Mouse (Mus musculus): Measurements from ENCODE around the gene Spdye4c. TPM values are rescaled to one million over a fixed set of nuclear protein-coding genes. Genes with fewer than 3 reads are reported as not detected.

The Spdye4c gene
- polyA plus RNA-seq (2015; fragmentation: Nextera tagmentation; extraction: Ambion mirVana), result not detected in 2 replicates

DNA sequence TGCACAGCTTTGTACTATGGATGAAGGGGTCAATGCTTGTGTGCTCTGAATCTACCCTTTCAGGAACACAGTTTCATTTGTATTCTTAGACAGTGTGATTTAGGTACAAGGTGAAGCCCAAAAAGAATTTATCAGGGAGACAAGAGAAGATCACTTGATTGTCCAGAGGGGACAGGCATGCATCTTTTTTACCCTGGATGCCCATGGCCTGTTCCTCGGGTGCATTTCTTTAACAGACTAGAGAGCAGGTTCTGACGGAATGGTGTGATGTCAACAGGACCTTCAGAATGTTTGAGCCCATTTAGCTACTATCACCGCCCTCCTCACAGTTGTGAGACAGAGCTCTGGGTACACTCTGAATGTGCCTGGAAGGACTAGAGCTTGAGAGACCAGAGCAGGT lies at the start of gene Spdye4c:
Spdye4c (plus strand) TSS at position 301 of the 400 bp plus-strand sequence.
- Histone ChIP-seq H3K9me3 (no peaks in the 10 kb centered on the region), H3K27me3 (no peaks in the 10 kb centered on the region), H3K4me2 (replicated peaks) (no peak within 1 kb of the TSS), H3K27ac (no peak within 1 kb of the TSS), H3K4me1 (no peaks in the 10 kb centered on the region), H3K9ac (no peak within 1 kb of the TSS), H3K4me3 (no peak within 1 kb of the TSS), H3K36me3 (no peaks in the 10 kb centered on the region)
- WGBS, result 86% methylated on average over 3 of the region's 3 CpGs
- no peak for ATAC-seq (ENCODE audit: low FRiP score, low read depth)

DNA sequence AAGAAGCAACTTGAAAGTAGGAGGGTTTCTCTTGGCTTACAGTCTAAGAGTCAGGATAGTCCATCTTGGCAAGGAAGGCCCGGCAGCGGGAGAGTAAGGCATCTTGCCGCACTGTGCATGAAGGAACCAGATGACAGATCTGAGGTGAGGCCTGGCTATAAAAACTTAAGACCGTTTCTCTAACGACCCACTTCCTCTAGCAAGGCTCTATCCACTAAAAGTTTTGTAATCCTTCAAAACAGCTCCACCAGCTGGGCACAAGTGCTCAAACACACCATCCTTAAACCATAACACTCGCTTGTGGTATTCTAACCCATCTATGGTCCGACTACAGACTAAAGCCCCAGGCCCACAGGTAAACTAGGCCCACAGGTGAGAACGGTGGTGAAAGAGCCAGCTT lies 47.5 kb upstream of the Spdye4c start:
- H3K27ac ChIP-seq, result peak overlapping the region; percentile 48; the same call in 1 of the 2 replicates
- H3K27me3 ChIP-seq, result no peaks in the 10 kb centered on the region
- peaks cover 38% of the 10 kb centered on the region for H3K4me1 ChIP-seq
- 53% methylated on average over 8 of the region's 8 CpGs for WGBS
- no peak overlapping the region for H3K4me2 ChIP-seq (replicated peaks)
- H3K36me3 ChIP-seq, result no peaks in the 10 kb centered on the region
- H3K4me3 ChIP-seq, result no peak overlapping the region
- ATAC-seq (ENCODE audit: low FRiP score, low read depth), result no peak
- no peak overlapping the region for H3K9ac ChIP-seq
- H3K9me3 ChIP-seq, result no peaks in the 10 kb centered on the region

DNA sequence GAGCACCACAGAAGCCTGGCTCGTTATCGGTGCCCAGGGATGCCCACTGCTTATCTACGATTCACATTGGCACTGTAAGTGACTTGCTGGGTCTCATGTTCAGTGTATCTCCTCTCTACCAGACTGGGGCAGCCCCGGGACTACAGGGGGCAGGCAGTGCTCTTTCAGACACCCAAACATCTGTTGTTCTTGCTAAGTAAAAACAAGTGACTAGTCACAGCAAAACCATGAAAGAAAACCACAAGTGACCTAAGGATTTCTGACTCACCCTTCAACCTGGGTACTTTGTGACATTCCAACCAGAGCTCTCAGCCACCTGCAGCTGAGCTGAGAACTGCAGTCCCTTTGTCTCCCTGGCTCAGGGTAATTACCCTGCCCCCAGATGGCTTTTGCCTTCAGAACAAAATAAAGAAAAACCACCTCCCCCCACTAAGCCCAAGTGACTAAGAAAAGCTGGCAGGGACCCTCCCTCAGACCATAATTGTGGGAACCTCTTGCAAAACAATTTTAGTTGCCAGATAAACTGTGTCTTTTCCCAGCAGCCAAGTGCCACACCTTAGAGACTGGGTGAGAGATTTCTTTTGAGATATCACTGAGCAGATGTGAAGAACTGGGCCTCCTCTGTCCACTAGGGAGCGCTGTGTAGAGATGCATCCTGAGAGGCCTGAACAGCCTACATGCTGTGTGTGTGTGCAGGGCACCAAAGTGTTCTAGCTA lies 46.4 kb upstream of the Spdye4c start:
- Histone ChIP-seq H3K27ac (peak overlapping the region; percentile 48; the same call in 1 of the 2 replicates), H3K36me3 (no peaks in the 10 kb centered on the region), H3K4me2 (replicated peaks) (no peak overlapping the region), H3K9me3 (no peaks in the 10 kb centered on the region), H3K4me1 (peaks cover 42% of the 10 kb centered on the region), H3K27me3 (no peaks in the 10 kb centered on the region), H3K4me3 (no peak overlapping the region), H3K9ac (no peak overlapping the region)
- WGBS, result 49% methylated on average over 5 of the region's 5 CpGs
- no peak for ATAC-seq (ENCODE audit: low FRiP score, low read depth)

DNA sequence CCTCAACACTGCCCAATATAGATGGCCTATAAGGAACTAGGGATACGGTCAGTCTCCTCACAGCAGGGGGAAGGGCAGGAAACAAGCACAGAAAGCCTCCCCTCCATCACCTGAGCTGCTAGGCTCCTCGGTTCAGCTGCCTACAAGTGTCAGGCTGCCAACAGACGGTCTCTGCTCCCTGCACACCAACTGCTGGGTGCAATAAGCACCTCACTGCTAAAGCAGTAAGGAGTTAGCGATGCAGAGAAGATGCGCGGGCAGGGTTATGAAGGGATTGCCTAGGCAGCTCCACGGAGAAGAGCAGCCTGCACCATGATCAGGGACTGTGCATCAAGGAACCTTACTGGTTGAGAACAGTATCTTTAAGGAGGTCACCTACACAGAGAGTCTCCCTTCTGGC lies 45.6 kb upstream of the Spdye4c start:
- Histone ChIP-seq H3K4me2 (replicated peaks) (no peak overlapping the region), H3K36me3 (no peaks in the 10 kb centered on the region), H3K27me3 (no peaks in the 10 kb centered on the region), H3K9me3 (no peaks in the 10 kb centered on the region), H3K4me3 (no peak overlapping the region), H3K9ac (no peak overlapping the region), H3K27ac (no peak overlapping the region), H3K4me1 (peaks cover 51% of the 10 kb centered on the region)
- no peak for ATAC-seq (ENCODE audit: low FRiP score, low read depth)
- WGBS, result 70% methylated on average over 7 of the region's 7 CpGs

DNA sequence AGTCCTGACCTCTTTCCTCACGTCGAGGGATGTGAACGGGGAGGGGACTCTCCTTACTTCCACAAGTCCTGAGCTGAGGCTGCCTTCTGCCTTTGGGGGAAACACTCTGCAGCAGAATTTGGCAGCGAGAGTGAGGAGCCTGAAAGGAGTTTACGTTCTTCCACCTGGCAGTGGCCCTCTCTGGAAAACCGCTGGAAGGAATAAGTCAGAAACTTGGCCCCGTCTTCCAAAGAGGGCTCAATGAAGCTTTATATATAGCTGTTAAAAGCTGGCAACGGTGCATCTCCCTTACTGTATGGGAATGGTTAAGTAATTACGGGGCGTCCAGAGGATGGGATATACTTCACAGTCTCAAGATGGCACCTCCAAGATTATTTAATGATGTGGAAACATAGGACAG lies 43.9 kb upstream of the Spdye4c start:
- peak; percentile 52; the same call in 1 of the 2 replicates for ATAC-seq (ENCODE audit: low FRiP score, low read depth)
- Histone ChIP-seq H3K36me3 (no peaks in the 10 kb centered on the region), H3K9me3 (no peaks in the 10 kb centered on the region), H3K4me1 (peaks cover 51% of the 10 kb centered on the region), H3K4me3 (no peak overlapping the region), H3K27ac (peak overlapping the region; percentile 33; the same call in 1 of the 2 replicates), H3K4me2 (replicated peaks) (no peak overlapping the region), H3K27me3 (no peaks in the 10 kb centered on the region), H3K9ac (no peak overlapping the region)
- WGBS, result 49% methylated on average over 10 of the region's 10 CpGs

DNA sequence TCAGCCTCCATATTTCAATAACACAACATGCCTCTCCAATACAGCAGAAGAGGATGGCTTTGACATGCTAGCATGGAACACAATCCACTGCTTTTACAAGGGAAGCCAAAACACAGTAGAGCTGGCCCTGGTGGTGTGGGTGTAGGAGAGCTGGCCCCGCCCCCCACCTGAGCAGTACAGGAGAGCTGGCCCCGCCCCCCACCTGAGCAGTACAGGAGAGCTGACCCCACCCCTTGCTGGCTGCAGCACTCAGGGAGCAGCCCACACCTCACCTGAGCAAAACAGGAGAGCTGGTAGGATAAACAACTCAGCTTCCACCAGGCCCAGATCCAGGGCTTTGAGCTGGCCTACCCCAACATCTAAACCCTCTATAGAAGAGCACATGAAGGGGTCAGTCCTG lies 42.7 kb upstream of the Spdye4c start:
- no peaks in the 10 kb centered on the region for H3K36me3 ChIP-seq
- H3K9me3 ChIP-seq, result no peaks in the 10 kb centered on the region
- H3K27me3 ChIP-seq, result no peaks in the 10 kb centered on the region
- H3K4me3 ChIP-seq, result no peak overlapping the region
- H3K4me1 ChIP-seq, result peaks cover 51% of the 10 kb centered on the region
- H3K9ac ChIP-seq, result no peak overlapping the region
- WGBS, result 72% methylated on average over 2 of the region's 2 CpGs
- H3K4me2 ChIP-seq (replicated peaks), result no peak overlapping the region
- ATAC-seq (ENCODE audit: low FRiP score, low read depth), result no peak
- H3K27ac ChIP-seq, result no peak overlapping the region

DNA sequence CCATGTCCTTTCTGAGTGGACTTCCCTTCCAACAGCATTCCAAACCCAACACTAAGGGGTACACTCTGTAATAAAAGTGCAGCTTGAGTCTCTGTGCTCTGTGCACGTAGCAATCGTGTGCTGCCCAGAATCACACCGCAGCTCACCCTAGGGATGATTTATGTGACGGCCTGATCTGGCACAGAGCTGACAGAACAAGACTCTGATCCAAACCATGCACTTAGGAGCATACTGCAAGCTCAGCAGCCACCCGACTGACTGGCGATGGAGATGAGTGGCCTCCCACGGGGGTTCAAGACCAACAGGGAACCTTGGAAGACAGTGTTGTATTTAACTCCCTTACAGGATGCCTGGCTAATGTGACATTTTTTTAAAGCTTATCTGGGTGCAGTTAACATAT lies 41.4 kb upstream of the Spdye4c start:
- Histone ChIP-seq H3K4me2 (replicated peaks) (no peak overlapping the region), H3K27me3 (no peaks in the 10 kb centered on the region), H3K27ac (peak overlapping the region; percentile 24; the same call in 1 of the 2 replicates), H3K36me3 (no peaks in the 10 kb centered on the region), H3K4me3 (no peak overlapping the region), H3K9ac (no peak overlapping the region), H3K4me1 (peaks cover 41% of the 10 kb centered on the region), H3K9me3 (no peaks in the 10 kb centered on the region)
- ATAC-seq (ENCODE audit: low FRiP score, low read depth), result peak; percentile 35; the same call in 1 of the 2 replicates
- 20% methylated on average over 7 of the region's 7 CpGs for WGBS

DNA sequence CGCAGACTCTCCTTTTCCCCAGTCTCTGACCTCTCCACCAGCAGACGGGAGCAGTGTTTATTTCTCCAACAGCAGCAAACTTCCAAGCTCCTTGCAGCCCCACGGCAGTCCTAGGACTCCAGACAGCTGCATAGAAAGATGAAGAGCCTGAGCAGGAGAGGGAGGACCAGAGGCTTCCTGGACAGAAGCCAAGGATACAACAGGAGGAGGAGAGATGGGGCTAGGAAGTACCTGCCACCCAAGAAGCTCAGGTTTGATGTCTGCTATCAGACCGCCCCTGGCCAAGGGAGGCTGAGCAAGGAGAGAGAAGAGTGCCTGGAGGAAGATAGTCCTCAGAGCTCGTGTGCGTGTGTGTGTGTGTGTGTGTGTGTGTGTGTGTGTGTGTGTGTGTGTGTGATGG lies 41.0 kb upstream of the Spdye4c start:
- Histone ChIP-seq H3K27ac (peak overlapping the region; percentile 24; the same call in 1 of the 2 replicates), H3K27me3 (no peaks in the 10 kb centered on the region), H3K9me3 (no peaks in the 10 kb centered on the region), H3K4me1 (peaks cover 37% of the 10 kb centered on the region), H3K4me2 (replicated peaks) (no peak overlapping the region), H3K4me3 (no peak overlapping the region), H3K9ac (no peak overlapping the region), H3K36me3 (no peaks in the 10 kb centered on the region)
- WGBS, result 29% methylated on average over 6 of the region's 6 CpGs
- no peak for ATAC-seq (ENCODE audit: low FRiP score, low read depth)

DNA sequence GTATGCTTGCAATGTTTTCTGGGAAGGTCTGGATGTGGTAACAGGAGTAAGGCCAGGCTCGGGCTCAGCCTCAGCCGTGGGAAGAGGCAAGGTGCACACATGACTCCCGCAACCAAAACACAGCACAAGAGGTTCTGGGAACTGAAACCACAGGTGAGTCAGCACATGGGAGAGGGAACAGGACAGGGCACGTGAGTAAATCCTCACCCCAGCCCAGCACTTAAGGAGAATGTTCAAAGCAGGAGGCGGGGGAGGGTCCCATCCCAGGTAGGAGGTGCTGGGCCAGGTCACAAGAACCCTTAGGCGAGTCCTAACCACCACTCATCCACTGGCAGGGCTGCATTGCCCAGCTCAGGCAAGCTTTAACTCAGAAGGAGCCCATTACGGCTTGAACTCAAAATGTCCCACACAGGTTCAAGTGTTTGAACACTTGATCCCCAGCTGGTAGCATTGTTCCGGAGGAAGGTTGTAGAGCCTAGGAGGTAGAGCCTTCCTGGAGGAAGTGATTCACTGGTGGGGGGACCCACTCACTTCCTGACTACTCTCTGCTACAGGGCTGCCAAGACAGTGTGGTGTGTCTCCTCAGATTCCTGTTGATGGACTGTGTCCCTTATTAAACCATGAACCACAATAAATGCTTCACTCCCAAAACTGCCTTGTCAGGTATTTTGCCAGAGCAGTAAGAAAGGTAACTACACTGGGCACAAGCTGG lies 38.8 kb upstream of the Spdye4c start:
- Histone ChIP-seq H3K9me3 (no peaks in the 10 kb centered on the region), H3K36me3 (no peaks in the 10 kb centered on the region), H3K4me3 (no peak overlapping the region), H3K4me2 (replicated peaks) (no peak overlapping the region), H3K4me1 (peaks cover 22% of the 10 kb centered on the region), H3K9ac (no peak overlapping the region), H3K27me3 (no peaks in the 10 kb centered on the region), H3K27ac (no peak overlapping the region)
- WGBS, result 71% methylated on average over 8 of the region's 8 CpGs
- no peak for ATAC-seq (ENCODE audit: low FRiP score, low read depth)

DNA sequence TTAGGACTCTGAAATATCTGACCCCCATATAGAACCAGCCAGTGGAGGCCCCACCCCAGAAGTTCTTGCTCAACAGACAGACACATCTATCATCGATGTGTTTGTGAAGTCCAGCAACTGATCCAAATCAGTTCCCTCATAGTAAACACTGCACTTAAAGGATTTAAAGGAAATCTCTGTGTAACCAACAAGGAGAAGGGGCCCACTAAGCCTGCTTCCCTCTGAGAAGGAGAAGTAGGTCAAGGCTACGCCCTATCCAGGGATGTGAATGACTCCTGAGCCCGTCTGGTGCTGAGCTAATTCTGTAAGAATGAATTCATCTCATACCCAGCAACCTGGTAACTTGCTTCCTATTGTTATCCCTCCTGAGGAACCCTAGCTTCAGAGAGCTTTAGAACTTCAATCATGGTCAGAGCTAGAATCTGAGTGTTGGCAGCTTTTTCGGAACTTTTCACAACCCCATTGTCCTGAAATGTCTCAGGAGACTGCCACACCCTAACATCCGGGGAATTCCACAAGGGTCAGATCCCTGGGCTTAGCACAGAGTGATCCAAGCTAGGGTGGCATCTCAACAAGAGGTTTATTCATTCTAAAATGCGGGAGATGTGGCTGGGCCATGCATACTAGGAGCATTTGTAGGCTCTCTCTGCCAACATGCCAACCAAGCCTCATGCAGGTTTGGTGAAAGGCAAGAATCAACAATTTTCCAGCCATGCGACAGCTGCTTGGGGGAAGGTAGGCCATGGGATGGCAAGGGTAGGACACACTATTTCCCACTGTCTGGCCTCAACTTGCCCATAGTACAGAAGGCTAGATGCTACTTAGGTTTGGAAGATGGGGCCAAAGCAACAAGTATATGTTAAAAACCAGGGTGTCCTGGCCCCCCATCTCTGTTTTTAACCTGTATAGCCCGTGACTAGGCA lies 38.0 kb upstream of the Spdye4c start:
- Histone ChIP-seq H3K4me2 (replicated peaks) (no peak overlapping the region), H3K9ac (no peak overlapping the region), H3K9me3 (no peaks in the 10 kb centered on the region), H3K27me3 (no peaks in the 10 kb centered on the region), H3K4me1 (peaks cover 16% of the 10 kb centered on the region), H3K27ac (no peak overlapping the region), H3K36me3 (no peaks in the 10 kb centered on the region), H3K4me3 (no peak overlapping the region)
- WGBS, result 88% methylated on average over 8 of the region's 8 CpGs
- ATAC-seq (ENCODE audit: low FRiP score, low read depth), result no peak

DNA sequence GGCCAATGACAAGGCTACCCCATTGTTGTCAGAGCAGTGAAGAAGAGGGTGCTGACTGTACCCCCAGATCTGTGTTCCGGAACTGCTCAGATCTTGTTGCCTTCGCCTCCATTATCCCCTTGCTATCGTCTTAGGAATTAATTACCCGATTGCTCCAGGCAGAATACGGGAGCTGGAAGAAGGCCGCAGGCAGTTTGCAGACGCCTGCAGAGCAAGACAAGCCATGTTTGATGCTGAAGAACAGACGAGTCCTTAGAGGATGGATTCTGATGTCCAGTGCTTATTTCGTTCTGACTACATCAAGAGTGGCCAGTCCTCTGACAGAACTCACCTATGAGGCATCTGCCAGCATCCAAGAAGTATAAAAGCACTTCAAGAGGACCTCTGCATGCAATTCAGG lies 35.9 kb upstream of the Spdye4c start:
- Histone ChIP-seq H3K9ac (no peak overlapping the region), H3K4me2 (replicated peaks) (no peak overlapping the region), H3K4me1 (peaks cover 4% of the 10 kb centered on the region; the same call in 1 of the 2 replicates), H3K27ac (no peak overlapping the region), H3K27me3 (no peaks in the 10 kb centered on the region), H3K4me3 (no peak overlapping the region), H3K9me3 (no peaks in the 10 kb centered on the region), H3K36me3 (no peaks in the 10 kb centered on the region)
- WGBS, result 78% methylated on average over 9 of the region's 9 CpGs
- no peak for ATAC-seq (ENCODE audit: low FRiP score, low read depth)

DNA sequence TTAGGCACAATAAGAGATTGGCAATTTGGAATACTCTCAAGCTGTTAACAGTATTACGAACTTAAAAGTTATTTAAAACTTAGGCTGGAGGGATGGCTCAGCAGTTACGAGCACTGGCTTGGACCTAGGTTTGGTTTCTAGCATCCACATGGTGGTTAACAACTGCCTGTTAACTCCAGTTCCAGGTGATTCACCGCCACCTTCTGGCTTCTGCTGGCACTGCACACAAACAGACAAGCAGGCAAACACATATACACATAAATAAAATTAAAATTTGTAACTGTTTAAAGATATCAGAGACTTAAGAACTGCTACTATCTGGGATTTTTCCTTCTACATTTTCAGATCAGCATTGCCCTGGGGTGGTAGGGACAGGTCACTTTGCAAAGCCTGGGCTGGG lies 26.8 kb upstream of the Spdye4c start:
- Histone ChIP-seq H3K9me3 (no peaks in the 10 kb centered on the region), H3K4me3 (no peak overlapping the region), H3K4me2 (replicated peaks) (no peak overlapping the region), H3K36me3 (no peaks in the 10 kb centered on the region), H3K27ac (no peak overlapping the region), H3K4me1 (peaks cover 17% of the 10 kb centered on the region), H3K9ac (no peak overlapping the region), H3K27me3 (no peaks in the 10 kb centered on the region)
- WGBS, result 90% methylated on average over 3 of the region's 3 CpGs
- no peak for ATAC-seq (ENCODE audit: low FRiP score, low read depth)

Data from limb, embryonic 13.5 days (tissue).